Mouse (Mus musculus): ENCODE measurements around the gene Mrps6. TPM values are rescaled to one million over a fixed set of nuclear protein-coding genes. Genes with fewer than 3 reads are reported as not detected.

The Mrps6 gene
- polyA plus RNA-seq, 1 experiment: 22.4 TPM

DNA sequence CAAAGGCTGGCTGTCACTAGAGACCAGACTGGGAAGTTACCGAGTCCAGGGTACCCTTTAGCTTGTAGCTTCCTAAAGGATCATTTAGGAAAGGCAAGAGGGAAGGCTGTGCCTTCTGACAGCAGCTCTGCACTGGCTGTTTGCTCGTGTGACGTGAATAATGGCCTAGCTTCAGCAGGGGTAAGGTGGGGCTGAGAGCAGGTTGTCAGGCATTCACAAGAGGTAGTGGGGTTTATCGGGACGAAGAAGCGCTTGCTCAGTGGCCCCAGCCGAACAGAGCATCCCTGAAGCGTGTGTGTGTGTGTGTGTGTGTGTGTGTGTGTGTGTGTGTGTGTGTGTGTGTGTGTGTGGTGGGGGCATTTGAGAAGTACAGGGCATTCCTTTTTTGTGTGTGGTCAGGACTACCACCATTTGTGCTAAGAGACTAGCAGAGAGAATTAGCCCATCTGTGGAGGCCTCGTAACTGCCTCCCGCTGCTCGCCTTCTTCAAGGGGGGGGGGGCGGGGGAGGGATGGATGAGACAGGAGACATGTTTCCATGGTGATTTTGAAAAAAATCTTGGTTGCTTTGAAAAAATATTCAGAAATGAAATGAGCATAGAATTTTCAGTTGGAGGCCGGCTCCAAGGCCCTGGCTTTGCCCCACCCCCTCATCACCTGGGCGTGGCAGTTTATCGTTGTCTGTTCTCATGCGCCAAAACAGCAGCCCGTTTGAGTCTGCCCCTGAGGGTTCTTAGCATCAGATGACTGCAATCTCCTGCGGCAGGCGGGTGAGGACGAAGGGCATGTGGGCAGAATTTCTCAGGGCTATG is 57.7 kb downstream of the Mrps6 start:
- WGBS: 46% methylated on average over 20 of the region's 20 CpGs
- DNase-seq (ENCODE audit: low read depth, low spot score): no peak

DNA sequence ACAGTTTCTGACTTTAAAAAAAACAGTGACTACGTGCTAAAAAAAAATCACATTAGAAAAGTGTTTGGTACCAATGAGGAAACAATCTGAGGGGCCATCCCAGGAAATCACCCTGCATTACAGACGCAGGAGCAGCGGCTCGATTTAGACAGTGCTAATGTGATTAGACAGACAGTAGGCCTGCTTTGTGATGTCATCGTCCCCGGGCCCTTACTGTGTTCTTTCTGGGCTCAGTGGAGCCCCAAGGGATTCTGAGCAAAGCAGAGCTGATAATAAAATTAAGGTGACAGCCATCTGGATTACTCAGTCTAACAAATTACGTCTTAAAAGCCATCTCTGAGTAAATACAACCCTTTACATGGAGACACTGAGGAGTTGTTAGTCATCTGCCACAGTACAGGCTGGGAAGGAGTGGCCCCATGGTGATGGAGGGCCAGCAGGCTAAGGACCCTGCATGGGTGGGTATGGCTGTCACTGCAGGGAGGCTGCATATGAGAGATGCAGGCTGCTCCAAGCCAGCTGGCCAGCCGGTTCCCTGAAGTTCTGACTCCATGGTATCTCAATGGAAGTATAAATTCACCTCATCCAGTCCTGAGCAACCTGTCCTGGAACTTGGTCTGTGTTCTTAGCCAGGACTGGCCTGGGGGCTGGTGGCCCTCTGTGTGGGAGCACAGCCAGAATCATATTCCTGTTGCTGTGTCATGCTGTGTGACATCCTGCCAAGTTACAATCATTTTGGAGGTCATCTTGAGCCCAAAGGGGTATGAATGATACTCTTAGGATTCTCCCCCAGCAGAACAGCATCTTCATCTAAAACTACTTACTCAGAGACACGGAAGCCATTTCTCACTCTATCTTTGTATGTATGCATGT is 59.5 kb downstream of the Mrps6 start:
- no peak for DNase-seq (ENCODE audit: low read depth, low spot score)
- 73% methylated on average over 9 of the region's 9 CpGs for whole genome bisulfite sequencing

- 25% methylated on average over 13 of the region's 13 CpGs for WGBS
- DNase-seq (ENCODE audit: low read depth, low spot score): peak; percentile 62
Measured at GRCm38 (mm10) chr16:92119013-92119515, 61.0 kb downstream of the Mrps6 start.

DNA sequence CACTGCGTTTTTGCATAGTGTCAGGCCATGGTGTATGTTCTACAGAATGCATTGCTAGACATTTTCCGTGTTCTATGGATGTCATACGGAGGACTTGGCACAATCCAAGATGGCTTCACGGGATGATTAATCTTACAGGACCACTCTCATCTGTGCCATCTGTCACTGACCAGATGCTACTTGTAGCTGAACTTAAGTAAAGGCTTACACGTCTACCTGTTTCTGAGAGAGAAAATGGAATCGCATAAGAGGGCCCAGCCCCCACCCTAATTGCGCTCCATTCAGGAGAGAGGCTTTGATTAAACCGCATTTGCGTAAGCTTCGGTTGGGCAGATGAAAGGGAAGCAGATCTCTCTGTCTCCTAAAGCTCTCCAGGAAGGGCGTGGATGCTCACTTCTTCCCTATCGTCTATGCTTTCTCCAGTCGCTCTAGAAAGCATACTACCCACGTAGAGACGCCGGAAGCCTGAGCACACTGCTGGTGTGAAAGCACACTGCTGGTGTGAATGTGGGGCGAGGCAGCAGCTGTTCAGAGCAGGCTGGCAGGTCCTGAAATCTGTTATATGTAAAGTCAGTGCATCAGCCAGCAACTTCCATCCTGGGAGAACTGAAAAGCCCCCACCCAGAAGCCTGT is 62.9 kb downstream of the Mrps6 start:
- WGBS: 90% methylated on average over 17 of the region's 17 CpGs
- DNase-seq (ENCODE audit: low read depth, low spot score): no peak

- no peak for DNase-seq (ENCODE audit: low read depth, low spot score)
- 54% methylated on average over 4 of the region's 4 CpGs for WGBS
Measured at GRCm38 (mm10) chr16:92127226-92127625, 69.2 kb downstream of the Mrps6 start.

- 89% methylated on average over 5 of the region's 5 CpGs for WGBS
- DNase-seq (ENCODE audit: low read depth, low spot score): no peak
Measured at GRCm38 (mm10) chr16:92127666-92128065, 69.6 kb downstream of the Mrps6 start.

GRCm38 (mm10) chr16:92129843-92130242 is 71.8 kb downstream of the Mrps6 start:
- no peak for DNase-seq (ENCODE audit: low read depth, low spot score)
- 91% methylated on average over 8 of the region's 8 CpGs for WGBS

- 83% methylated on average over 4 of the region's 4 CpGs for WGBS
Measured at GRCm38 (mm10) chr16:92132511-92132910, 74.4 kb downstream of the Mrps6 start.

GRCm38 (mm10) chr16:92134148-92134764 is 76.2 kb downstream of the Mrps6 start:
- no peak for DNase-seq (ENCODE audit: low read depth, low spot score)
- 89% methylated on average over 11 of the region's 11 CpGs for WGBS

More at GRCm38 (mm10) chr16:92132511-92132910, 74.4 kb downstream of the Mrps6 start:
- no peak for DNase-seq (ENCODE audit: low read depth, low spot score)

GRCm38 (mm10) chr16:92136275-92136674 is 78.2 kb downstream of the Mrps6 start:
- no peak for DNase-seq (ENCODE audit: low read depth, low spot score)
- WGBS: 92% methylated on average over 15 of the region's 15 CpGs

- DNase-seq (ENCODE audit: low read depth, low spot score): no peak
- WGBS: 82% methylated on average over 15 of the region's 15 CpGs
Measured at GRCm38 (mm10) chr16:92139386-92140261, 81.6 kb downstream of the Mrps6 start.

DNA sequence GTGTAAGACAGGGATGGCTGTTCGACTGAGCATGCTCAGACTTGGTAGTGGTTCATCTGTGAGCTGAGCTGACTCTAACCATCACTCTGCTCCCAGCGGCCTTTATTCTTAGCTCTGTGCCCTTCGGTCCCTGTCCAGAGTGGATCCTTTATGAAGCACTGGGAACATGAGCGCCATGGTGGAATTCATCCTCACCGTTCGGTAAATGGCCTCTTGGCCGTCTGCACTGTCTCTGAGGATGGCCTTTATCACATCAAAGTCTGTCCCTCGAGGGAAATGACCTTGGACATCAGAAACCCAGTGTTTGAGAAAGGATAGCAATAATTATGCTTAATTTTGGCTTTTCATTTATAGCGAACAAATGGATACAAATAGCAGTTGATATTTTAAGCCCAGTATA is 82.3 kb downstream of the Mrps6 start:
- WGBS: 85% methylated on average over 9 of the region's 9 CpGs
- DNase-seq (ENCODE audit: low read depth, low spot score): no peak

DNA sequence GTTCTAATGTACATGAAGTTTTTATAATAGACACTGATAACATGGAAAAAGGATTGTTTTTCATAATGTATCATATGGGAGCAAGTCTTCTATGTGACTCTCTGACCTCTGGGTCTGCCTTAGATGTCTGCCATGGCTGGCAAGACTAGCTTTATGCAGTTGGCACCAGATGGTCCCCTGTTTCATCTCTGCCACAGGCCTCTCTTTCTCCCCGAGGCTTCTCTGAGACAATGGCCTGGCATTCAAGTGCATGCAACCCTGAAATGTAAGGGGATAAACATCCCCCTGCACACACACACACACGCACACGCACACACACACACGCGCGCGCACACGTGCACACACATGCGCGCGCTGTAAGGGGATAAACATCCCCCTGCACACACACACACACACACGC is 83.0 kb downstream of the Mrps6 start:
- DNase-seq (ENCODE audit: low read depth, low spot score): no peak
- 97% methylated on average over 12 of the region's 12 CpGs for WGBS

DNA sequence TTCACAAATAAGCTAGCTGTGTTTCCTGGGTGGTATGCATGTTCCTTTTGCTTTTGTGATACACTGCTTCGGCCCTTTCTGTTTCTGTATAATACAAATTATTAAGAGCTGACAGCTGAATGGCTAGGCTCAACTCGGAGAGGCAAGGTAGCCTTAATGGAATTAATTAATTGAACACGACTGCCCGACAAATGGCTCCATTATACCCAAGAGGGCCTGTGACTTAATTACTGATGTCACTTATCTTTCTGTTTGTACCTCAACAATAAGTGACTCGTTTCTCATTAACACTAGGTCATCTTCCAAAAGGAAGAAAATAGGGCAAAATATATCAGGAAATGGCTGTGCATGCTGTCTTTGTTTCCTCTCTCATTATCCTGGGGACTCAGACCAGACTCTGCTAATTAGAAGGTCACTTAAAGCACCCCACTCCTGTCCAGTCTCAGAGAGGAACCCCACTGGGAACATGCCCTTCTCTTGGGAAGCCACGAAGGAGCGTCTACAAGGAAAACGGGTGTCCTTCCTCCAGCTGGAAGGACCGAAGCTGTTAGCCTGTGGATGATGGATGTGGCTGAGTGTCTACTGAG is 84.4 kb downstream of the Mrps6 start:
- no peak for DNase-seq (ENCODE audit: low read depth, low spot score)
- 90% methylated on average over 9 of the region's 9 CpGs for WGBS

- WGBS: 47% methylated on average over 12 of the region's 12 CpGs
- peak; percentile 39 for DNase-seq (ENCODE audit: low read depth, low spot score)
Measured at GRCm38 (mm10) chr16:92147631-92148366, 89.7 kb downstream of the Mrps6 start.

- DNase-seq (ENCODE audit: low read depth, low spot score): peak; percentile 51
- WGBS: 18% methylated on average over 2 of the region's 2 CpGs
Measured at GRCm38 (mm10) chr16:92148367-92148728, 90.3 kb downstream of the Mrps6 start.

DNA sequence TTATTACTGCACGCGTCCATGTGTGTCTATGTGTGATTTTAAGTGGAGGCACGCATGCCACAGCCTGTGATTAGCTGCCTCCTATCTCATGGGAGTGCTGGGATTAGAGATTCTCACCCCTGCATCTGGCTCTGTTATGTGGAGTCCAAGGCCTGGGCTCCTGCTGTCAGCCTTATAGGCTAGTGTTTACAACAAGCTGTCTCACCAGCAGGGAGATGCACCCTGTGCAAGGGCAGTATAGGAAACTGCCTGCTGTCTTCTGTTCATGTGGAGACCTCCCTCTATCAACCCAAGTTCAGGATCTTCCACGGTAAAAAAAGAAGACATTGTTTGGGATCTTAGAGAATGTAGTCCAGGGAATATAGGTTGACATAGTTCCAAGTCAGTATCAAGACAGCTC is 92.9 kb downstream of the Mrps6 start:
- DNase-seq (ENCODE audit: low read depth, low spot score): no peak
- WGBS: 74% methylated on average over 4 of the region's 4 CpGs

DNA sequence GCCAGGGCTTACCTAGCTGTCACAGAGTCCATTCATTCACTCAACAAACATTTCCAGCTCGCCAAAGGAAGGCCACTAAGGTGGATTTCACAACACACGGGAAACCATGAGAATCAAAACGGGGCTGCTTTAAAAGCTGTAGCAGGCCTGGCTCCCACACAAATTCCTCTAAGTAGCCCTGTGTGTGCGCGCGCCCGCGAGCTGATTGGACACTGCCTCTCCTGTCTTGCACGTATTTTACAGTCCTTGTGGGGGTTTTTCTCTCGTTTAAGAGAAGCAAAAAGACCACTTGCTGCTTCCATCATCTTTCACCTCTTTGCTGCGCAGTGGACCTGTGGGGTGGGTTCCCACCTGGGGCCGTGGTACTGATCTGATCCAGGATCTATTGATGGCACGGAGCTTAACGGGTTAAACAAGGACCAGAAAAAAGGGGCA is 100.0 kb downstream of the Mrps6 start:
- DNase-seq (ENCODE audit: low read depth, low spot score): no peak
- WGBS: 7% methylated on average over 14 of the region's 14 CpGs
